Mouse (Mus musculus) mature B cell (primary cell): ENCODE results near the gene Krt12.

Experiments used
- in situ Hi-C: fragments of 300-500 bp; cut with MboI; formaldehyde crosslinking; loops from 2 replicates; pipeline ENCODE4 v1.14.3; 2019

The Krt12 gene

GRCm38 (mm10) chr11:99422159-99422558, at the start of gene Krt12:
Gene Krt12 (minus strand): TSS chr11:99422259.
- in situ Hi-C loops, result no loop called here

DNA sequence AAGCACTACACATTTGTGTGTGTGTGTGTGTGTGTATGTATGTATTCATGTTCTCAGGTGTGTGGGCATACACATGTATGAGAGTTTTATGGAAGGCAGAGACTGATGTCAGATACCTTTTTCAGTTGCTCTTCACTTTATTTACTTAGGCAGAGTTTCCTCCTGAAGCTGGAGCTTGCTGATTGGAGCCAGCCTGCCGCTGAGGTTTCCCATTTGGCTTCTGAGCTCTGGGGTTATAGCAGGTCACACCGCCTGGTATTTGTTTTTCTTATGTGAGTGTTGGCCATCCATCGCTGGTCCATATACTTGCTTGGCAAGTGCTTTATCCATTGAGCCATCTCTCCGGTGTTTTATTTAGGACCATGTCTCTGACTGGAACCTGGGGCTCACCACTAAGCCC, 47.2 kb upstream of the Krt12 start:
- in situ Hi-C loops, result no loop called here

DNA sequence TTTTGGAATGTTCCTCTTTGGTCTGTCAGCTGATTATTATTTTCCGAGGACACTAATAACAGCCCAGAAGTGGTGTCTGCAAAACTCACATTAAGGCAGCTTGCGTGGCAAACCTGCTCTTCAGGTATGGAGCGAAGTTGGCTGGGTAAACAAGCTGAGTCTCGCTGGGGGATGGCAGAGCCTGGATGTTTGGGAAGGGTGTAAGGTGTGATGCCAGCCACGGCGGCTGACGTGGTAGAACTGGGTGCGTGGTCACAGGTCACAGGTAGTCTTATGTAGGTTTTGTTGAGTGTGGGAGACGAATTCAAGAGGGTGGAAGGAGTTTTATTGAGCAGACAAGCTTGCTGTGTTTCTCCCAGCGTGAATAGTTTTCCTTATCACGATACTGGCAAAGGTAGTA, 46.5 kb upstream of the Krt12 start:
- in situ Hi-C loops, result no loop called here

GRCm38 (mm10) chr11:99466316-99466715, 44.3 kb upstream of the Krt12 start:
- in situ Hi-C loops, result no loop called here

- in situ Hi-C loops, result no loop called here
These were observed 42.8 kb upstream of the Krt12 start for GRCm38 (mm10) chr11:99464836-99465235.

DNA sequence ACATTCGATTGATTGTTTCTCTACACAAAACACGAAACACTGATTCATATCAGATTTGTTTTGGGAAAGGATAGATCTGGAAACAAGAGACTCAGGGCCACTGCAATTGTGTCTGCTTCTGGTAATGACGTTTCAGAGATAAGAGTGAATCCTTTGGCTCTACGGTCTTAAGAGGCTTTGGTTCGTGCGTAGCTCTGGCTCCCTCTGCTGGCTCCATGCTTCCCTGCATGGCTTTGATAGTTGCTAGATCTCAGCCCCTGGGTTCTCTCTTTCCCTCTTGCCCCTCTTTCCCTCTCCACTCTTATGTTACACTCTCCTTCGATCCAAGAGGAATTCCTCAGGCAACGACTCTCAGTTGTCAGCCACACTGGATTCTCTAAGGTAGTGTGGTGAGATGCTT, 41.1 kb upstream of the Krt12 start:
- in situ Hi-C loops, result no loop called here

DNA sequence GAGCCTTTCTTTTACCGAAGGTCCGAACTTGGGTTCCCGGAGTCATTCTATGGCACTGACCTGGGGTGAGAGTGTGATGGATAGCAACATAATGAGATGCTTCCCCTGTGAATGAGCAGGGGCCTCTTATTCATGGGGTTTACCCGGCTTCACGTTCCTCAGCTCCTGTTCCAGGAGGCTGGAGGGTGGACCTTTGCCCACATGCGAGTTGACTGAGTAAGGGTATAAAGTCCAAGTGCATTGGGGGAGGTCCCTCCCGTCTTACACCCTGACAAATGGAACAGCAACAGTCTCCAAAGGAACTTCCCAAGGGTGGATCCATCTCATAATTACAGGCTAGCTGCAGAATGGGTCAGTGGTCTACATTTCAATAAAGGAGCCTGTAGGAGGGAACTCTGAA, 39.7 kb upstream of the Krt12 start:
- in situ Hi-C loops, result no loop called here

- in situ Hi-C loops, result no loop called here
These were observed 36.8 kb upstream of the Krt12 start for GRCm38 (mm10) chr11:99458887-99459286.

- in situ Hi-C loops, result no loop called here
These were observed 32.7 kb upstream of the Krt12 start for GRCm38 (mm10) chr11:99454759-99455158.

- in situ Hi-C loops, result no loop called here
These were observed 32.0 kb upstream of the Krt12 start for GRCm38 (mm10) chr11:99454044-99454443.

DNA sequence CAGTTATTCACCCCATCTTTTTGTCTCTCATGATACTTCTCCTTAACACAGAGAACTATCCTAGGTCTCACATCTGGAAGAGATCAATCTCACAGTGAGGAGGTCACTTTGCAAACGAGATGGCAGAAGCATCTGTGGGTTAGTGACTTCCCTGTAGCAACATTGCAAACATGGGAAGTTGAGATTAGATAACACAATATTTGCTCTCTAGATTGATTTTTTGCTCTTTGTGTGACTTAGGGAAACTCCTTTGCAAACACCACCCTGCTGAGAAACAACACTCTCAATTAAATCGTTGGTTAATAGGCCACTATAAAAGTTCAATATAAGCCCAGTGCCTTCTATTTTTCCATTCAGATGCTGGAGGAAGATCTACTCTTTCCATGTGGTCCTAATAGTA, 26.7 kb upstream of the Krt12 start:
- in situ Hi-C loops, result no loop called here

DNA sequence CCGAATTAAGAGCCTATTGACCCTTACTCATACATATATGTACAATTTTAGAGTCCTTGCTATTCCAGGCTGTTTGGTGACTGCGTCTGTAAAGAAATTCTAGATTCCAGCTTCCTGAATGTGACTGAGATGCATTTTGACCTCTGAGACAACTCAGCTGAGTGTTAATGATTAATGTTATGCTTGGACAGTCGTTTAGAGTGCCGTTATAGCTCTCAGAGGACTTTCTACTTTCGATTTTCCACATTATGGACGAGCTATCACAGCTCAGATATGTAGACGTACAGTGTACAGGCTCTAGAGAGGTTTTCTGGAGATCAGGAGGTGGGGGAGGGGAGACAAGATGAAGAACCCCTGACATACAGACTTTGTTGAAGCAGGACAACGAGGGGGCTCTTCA, 19.2 kb upstream of the Krt12 start:
- in situ Hi-C loops, result no loop called here

- in situ Hi-C loops, result no loop called here
These were observed 17.4 kb upstream of the Krt12 start for GRCm38 (mm10) chr11:99439465-99439864.

DNA sequence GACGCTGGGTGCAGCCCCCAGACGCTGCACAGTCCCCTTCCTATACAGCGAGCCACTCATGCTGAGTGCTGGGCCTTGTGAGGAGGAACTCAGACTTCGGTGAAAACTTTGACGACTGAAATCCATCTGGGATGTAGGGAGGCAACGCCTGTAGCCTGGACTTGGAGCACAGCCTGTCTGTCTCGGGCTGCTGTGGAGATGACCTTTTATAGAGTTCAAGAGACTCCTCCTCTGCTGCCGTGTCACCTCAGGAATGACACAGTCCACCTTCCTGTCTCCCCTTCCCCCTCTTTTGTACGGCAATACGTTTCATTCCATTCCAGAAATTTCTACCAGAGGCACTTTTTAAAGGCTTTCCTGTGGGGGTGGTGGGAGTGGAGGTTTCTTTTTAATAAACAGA, 15.9 kb upstream of the Krt12 start, which contains the start of gene Krt20:
TSS of gene Krt20 (minus strand) at position 179 of the 400 bp plus-strand sequence.
- in situ Hi-C loops, result no loop called here

GRCm38 (mm10) chr11:99436625-99437024, 14.6 kb upstream of the Krt12 start:
- in situ Hi-C loops, result no loop called here

GRCm38 (mm10) chr11:99430670-99431069, 8.6 kb upstream of the Krt12 start:
- in situ Hi-C loops, result no loop called here

DNA sequence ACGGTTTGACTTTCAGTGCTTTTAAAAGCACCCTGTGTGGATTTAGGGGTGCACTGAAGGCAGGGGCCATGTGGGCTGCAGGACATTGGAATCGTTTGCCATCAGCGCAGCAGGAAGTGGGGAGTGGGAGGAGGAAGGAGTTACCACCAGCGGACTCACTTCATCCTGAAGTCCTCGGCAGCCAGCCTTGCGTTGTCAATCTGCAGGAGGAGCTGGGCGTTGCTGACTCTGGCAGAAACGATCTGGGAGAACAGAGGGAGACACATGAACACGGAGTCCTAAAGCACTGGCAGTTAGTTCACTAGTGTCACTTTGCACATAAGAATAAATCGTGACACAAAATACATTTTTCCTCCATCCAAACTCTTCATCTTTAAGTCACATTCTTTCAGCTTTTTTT, 1.5 kb downstream of the Krt12 start:
- in situ Hi-C loops, result no loop called here

DNA sequence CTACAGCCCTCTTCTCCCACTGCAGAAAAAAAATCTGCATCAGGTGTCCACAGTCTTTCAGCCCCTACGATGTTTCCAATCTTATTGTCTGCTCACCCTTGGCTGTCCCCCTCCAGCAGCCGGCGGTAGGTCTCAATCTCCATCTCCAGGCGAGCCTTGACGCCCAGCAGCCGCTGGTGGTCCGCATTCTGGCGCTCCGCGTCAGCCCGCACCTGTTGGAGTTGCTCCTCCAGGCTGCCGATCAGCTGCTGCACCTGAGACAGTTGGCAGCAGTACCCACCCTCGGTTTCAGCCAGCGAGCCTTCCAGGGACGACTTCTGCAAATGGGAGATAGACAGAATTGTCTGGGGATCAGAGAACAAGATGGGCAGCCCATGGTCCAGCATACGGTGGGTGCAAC, 4.2 kb downstream of the Krt12 start:
- in situ Hi-C loops, result no loop called here

DNA sequence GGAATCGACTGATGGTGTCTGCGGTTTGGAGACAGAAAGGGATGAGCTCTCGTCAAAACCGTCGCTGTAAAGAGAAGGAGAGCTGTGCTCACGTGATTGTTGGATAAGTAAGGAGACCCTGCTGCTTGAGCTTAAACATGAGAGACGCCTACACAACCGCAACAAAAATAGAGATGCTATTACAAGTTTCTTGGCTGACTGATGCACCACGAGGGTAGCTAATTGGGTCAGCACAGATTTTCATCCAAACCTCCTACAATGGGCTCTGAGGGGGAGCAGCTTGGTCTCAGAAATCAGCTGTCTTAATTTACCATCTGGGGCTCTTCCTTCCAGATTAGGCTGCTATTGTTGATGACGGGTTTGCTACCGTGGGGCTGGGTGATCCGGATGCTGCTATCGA, 5.2 kb downstream of the Krt12 start:
- in situ Hi-C loops, result no loop called here

DNA sequence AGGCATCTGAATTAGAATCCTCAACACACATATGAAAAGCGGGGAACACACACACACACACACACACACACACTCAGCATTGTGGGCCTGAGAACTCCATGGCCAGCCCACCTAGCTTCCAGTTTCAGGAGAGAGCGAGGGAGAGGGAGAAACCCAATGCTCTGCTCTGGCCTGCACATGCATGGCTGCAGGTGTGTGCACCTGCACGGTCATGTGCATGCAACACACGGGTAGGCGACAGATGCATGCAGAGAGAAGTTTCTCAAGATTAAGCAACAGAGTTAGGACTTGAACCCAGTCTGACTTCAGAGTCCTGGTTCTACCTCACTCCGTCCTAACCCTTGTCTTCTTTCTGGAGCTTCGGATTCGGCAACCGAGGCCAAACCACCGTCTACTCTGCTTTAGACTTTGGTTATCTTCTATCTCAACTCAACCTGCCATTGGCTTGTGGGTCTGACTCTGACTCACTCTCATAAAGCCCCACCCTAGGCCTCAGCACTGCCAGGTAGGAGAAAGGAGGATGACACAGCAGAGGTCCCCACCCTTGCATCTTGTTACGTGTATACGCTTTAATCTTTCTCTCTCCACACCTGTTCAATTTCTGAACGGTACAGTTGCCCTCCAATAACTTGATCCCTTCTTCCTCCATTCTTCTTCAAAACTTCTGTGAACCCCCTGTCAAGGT, 7.5 kb downstream of the Krt12 start:
- in situ Hi-C loops, result no loop called here

DNA sequence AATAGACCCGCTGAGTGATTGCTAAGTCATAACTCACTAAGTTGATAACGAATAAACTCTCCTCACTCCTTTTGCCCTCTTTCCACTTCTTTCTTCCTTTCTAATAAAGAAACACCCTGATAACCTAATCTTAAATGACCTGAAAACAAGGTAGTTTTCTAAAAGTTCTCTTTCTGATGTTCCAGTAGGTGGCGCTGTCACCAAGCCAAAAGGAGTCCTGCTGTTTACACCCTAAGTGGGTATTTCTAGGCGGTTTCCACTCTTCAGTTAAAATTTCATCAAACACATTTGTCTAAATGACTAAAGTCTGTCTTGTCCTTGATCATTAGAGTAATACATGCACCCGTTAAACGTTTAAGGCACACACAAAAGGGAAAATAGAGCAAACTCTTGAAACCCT, 8.8 kb downstream of the Krt12 start:
- in situ Hi-C loops, result no loop called here

- in situ Hi-C loops, result no loop called here
These were observed 15.9 kb downstream of the Krt12 start for GRCm38 (mm10) chr11:99406186-99406585.

- in situ Hi-C loops, result loop anchor here (25.0 kb wide), 1 partner anchor 887 kb away; no protein-coding TSS in a partner anchor
These were observed 22.0 kb downstream of the Krt12 start for GRCm38 (mm10) chr11:99399956-99400549.

- in situ Hi-C loops, result loop anchor here (25.0 kb wide), 1 partner anchor 888 kb away; no protein-coding TSS in a partner anchor
These were observed 23.2 kb downstream of the Krt12 start for GRCm38 (mm10) chr11:99398832-99399231.
